Mouse (Mus musculus): ENCODE measurements around the gene Abcc1.

DNA sequence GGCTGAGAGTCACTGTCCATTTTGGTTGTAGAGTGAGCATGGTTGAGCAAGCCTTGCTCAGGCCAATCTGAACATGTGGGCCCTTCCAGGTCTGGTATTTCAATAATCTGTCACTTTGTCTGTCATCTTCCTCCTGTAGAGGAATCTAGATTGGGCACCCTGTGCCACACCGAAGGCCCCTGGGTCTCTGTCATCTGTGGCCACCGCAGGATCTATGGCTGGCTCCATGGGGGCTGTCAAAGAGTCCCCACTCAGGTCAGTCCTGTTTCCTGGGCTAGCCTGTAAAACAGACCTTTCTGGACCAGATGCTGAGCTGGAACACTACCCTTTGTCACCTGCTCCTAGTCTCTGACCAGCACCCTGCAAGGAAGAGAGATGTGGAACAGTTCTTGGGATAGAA, 118.3 kb downstream of the Abcc1 start:
- TF ChIP-seq POLR2A (IDR thresholded peaks at IDR 0.05; ENCODE audit: extremely low read depth, insufficient read depth, low read length): no peak
- no peak for TF ChIP-seq CTCF (IDR thresholded peaks at IDR 0.05; ENCODE audit: low read depth, low read length)

All from liver, adult 2 months (tissue).